Mouse (Mus musculus): ENCODE measurements at regions not wholly inside any gene's neighbourhood (a gene's known extent, or its start where the extent isn't known, plus 50 kb on each side); places are given as distances from the start of the nearest gene placed in this dataset.

GRCm38 (mm10) chr13:51974101-51974500 is 127.6 kb downstream of the Gadd45g start:
- no peak for DNase-seq (ENCODE audit: low spot score)

GRCm38 (mm10) chr13:51975330-51975729 is 128.9 kb downstream of the Gadd45g start:
- DNase-seq (ENCODE audit: low spot score) = no peak

DNA sequence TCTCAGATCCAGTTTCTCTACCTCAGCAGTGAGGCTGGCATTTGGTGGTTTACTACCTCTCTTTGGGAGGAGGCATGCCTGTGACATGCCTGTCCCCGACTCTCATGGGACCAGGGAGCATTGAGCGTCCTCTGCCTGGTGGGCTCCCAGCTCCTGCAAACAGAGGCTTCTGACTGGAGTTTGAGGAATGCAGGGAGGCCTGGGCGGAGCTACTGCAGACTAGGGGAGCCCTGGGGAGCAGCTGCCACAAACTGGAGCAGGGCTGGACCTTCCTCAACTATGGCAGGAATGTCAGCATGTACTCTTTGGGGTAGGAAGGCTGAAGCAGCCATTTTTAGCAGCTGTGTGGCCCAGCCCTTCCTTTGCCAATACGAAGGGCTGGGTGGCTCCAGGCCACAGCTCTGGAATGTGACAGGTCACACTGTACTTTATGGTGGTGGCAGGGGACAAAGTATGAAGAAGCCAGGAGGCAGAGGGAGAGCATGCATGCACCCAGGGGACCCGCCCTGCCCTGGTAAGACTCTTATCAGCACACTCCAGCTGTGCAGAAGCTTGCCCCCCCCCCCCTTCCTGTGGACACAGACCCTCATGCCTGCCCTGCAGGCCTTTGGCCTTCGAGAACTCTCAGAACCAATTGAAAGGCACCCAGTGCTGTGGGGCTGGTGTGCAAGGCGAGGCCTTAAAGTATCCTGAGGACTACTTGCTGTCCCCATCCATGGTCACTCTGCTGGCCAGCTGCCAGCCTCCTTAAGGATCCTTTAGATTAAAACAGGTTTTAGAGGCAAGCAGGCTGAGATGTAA is 129.5 kb downstream of the Gadd45g start:
- DNase-seq (ENCODE audit: low spot score) = no peak

DNA sequence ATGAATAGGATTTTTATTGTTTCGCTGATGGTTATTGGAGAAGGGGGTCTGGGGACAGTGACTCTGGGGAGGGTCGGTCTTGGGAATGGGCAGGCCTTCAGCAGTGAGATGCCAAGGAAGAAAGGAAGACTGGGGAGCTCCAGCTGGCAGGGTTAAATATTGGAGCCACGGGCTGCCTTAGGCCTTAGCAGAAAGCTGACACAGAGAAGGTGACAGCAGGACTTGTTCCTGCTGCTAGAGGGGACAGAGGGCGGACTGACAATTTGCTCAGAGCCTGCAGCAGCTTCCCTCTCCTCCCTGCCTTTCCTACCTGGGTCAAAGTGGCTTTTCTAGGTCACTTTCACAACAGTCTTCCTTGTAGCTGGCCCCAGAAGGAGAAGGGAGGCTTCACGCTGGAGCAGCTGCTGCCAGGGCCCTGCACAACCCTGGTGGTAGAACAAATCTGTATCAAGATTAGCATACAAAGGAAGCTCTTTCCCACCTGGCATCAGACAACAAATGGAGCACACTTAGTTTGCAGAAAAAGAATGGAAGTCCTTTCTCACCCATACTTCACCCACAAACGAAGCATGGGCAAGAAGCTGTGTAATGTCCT is 130.2 kb downstream of the Gadd45g start:
- DNase-seq (ENCODE audit: low spot score) = no peak

GRCm38 (mm10) chr13:51979301-51979977 is 133.0 kb downstream of the Gadd45g start:
- DNase-seq (ENCODE audit: low spot score) = no peak

- DNase-seq (ENCODE audit: low spot score) = no peak
Measured at GRCm38 (mm10) chr13:51980344-51980743, 133.9 kb downstream of the Gadd45g start.

DNA sequence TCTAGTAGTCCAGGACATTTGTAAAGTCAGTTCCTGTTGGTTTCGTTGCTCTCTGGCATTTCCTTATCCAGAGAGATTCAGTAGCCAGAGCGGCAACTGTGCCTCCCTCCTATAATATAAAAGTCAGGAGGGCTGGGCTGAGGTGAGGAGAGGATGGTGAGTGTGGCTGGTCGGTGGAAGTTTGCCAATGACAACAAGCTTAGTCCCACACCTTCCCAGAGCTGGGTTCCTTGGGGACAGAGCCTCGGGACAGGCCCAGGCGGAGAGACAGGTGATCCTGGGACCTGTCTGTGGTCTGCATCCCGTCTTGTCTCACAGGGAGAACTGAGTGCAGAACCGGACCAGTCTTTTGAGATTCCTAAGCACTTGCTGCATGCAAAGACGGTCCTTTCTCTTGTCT is 136.5 kb downstream of the Gadd45g start:
- no peak for DNase-seq (ENCODE audit: low spot score)

DNA sequence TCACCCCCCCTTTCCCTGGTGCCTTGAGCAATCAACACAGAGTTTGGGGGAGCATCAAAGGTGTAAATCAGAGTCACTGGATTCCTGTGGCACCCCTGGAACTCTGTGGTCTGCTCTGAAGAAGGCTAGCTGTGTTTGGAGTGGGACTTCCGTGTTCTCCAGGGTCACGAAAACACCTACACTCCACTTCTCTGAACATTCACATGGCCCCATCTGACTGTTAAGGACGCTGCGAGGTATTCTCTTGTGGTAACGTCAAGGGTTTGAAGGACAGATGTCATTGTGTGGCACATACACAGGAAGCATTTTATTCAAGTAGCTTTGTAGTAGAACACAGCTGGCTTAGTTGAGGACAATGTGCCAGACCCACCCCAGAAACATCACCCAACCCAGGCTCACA is 137.1 kb downstream of the Gadd45g start:
- DNase-seq (ENCODE audit: low spot score) = no peak

DNA sequence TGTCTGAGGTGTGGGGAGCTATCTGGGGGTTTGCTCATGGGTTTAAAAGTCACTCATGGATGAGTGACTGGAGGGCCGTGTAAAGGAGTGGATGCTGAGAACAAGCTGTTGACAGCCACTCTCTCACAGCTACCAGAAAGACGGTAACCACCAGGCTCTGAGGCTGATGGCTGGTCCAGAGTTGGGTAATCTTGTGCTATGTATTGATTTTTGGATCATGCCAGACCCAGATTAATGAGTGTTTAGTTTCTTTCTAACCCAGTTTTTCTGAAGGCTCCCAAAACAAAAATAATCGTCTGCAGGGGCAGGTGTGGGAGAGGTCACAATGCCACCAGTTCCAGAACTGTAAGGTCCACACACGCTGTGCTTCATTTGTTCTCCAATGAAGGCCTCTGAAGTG is 144.9 kb downstream of the Gadd45g start:
- DNase-seq (ENCODE audit: low spot score) = no peak

DNA sequence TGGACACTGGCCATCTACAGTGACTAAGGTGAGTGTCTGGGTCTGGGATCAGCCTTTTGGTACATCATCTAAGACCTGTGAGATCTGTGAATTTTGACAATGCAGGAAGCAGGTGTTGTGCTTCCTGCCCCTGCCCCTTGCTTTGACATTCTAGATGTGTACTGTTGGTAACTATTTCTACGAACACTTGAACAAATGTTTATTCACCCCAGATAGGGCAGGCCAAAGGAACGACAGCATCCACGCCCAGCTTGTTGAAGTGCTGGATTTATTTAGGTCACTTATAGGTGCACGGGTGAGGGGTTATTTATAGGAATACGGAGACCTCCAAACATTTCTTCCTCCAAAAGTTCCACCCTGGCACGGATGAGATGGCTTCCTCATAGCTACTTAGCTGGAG is 146.4 kb downstream of the Gadd45g start:
- DNase-seq (ENCODE audit: low spot score) = no peak

DNA sequence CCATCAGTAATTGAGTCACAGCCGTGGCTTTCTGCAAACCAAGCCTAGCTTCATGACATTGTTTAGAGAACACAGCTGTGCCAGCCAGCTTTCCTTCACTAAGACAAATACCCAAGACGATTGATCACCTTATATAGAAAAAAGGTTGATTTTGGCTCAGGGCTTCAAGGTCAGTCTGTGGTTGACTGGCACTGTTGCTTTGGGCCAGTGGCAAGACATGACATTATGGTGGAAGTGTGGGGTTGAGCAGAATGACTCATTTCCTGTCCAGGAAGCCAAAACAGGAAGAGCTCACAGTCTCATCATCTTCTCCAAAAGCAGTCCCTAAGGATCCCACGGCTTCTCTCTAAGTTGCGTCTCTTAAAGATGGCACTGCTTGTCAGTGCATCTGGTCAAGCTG is 149.7 kb downstream of the Gadd45g start:
- DNase-seq (ENCODE audit: low spot score) = no peak

- no peak for DNase-seq (ENCODE audit: low spot score)
Measured at GRCm38 (mm10) chr13:51998542-51998941, 152.1 kb downstream of the Gadd45g start.

DNA sequence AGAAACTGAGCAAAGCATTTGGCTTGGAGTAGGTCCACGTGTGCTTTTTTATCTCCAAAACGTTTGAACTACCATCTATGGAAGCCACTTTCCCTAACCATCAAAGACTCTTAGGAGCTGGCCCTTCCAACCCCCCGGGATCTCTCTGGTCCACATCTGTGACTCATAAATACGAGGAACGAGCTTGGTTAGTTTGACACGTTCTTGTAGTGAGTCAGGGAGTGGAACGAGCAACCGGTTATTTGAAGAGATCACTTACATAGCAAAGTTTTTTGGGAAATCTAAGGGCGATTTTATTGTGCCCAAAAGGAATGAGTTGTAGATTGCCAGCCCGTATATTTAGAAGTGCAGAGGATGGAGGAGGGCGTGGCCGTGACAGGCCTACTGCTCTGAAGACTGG is 155.3 kb downstream of the Gadd45g start:
- no peak for DNase-seq (ENCODE audit: low spot score)

DNA sequence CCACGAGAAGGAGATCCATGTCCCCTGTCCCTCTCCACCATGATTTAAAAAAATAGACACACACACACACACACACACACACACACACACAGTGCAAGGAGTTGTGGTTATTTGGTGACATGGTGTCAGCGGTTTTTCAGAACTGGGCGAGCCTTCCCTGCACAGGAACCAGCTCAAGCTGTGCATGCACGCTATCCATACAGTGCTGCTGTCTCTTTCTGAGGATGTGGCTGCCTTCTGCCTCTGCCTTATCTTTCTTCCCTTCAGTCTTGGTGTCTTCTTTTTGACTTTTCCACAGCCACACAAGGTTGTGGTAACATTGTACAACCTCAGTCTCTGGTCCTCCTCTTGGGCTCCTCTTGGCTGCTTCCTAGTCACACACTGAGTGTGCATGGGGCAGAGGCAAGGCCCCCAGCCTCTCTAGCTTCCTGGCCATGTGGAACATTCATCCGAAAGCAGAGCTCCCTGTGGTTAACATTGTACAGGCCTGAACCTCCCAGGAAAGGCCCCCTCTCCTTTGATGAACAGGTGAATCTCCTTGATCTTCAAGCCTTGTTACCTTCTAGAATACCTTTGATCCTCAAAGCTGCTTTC is 157.6 kb downstream of the Gadd45g start:
- no peak for DNase-seq (ENCODE audit: low spot score)

DNA sequence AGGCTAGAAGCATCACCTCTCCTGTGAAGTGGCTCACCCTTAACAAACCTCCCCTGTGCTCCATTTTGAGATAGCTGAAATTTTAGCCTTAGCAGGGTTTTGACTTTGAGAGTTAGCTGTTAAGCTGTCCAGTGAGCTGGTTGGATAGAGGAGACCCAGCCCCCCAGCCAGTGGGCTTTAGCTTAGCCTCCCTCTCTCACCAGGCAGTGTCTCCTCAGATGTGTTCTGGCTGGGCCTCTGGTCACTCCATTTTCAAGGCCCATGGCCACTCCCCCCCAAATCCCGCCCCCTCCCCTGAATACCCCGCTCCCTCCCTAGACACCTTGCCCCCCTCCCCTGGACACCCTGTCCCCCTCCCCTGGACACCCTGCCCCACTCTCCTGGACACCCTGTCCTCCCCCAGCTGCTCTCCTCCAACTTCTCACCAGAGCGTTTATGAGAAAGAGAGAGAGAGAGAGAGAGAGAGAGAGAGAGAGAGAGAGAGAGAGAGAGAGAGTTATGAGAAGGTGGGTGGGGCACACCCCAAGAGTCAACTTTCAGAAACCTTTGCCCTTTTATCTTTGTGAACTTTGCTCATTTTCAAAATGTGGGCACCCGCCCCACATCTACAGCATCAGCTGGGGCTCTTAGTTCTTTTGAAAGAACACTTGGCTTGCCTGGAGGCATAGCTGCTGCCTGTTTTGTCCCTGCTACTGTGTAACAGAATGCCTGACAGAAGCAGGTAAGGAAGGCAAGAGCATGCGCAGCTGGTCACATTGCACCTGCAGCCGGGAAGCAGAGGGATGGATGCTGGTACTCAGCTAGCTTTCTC is 161.3 kb downstream of the Gadd45g start:
- DNase-seq (ENCODE audit: low spot score) = no peak

GRCm38 (mm10) chr13:52009231-52009630 is 162.8 kb downstream of the Gadd45g start:
- no peak for DNase-seq (ENCODE audit: low spot score)

DNA sequence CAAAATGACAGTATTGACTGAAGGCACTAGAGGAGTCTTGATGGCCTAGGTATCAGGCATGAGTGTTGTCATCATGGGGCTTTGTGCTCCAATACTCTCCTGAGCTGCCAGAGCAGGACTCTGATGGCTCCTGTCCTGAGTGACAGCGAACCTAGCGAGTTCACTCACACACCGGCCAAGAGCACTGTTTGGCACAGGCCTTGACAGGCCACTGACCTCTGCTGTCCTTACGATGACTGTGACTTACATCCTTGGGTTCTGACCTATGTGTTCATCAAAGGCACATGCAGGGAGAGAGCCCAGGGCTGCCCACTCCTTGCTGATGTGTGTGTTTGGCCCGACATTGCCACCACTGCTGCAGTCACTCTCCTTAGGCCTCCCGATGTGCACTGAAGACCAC is 163.3 kb downstream of the Gadd45g start:
- DNase-seq (ENCODE audit: low spot score) = no peak

- DNase-seq (ENCODE audit: low spot score) = no peak
Measured at GRCm38 (mm10) chr13:52011001-52011400, 164.5 kb downstream of the Gadd45g start.

GRCm38 (mm10) chr13:52013182-52013581 is 166.7 kb downstream of the Gadd45g start:
- DNase-seq (ENCODE audit: low spot score) = no peak

DNA sequence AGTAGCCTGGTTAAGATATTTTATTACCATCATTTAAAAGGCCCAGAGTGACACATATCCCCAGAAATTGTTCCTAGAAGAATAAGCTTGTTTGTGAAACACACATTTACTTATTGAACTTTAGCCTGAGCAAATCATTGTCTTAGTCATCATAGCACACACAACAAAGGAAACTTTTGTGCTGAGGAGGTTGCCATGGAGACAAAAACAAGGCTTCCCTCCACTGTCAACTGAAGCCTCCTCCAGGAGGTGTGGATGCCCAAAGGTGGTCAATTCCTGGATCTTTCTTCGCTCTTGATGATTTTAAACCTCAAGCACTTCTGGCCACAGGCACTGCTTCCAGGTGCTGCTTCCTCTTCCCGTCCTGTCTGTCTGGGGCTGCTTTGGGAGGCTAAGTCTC is 167.3 kb downstream of the Gadd45g start:
- no peak for DNase-seq (ENCODE audit: low spot score)

DNA sequence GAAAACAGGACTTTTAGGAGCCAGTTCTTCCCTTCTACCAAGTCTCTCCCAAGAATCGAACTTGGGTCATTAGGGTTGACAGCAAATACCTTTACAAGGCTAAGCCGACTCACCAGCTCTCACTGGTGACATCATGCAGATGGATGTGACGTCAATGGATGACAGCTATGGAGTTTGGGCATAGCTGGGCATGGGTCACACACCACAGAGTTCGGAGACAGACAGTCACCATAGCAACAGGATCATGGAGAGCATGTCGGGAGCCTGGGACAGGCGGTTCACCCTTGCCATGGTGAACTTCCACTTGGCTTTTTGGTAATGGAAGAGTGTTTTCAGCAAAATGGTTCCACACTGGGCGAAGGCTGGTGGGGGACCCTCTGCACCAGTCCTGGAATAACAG is 168.1 kb downstream of the Gadd45g start:
- no peak for DNase-seq (ENCODE audit: low spot score)

DNA sequence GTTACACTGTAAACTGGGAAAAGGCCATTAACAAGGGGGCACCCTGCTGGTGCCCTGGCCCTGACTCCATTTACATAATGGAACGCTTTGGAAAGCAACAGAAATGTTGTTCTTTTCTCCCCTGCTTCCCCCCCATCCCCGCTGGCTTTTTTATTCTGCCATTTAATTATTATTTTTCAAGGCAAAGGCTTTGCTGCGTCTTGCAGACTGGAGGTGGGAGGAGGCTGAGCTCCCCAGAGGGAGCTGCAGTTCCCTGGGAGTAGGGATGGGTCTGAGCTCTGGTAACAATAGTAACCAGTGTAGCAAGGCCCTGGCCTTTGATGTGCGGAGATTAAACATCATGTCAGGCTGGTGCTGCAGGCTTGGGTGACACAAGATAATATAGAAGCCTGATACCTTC is 168.6 kb downstream of the Gadd45g start:
- no peak for DNase-seq (ENCODE audit: low spot score)
